Mouse (Mus musculus) heart, embryonic 11.5 days (tissue): ENCODE measurements around the gene Cbarp. TPM values are rescaled to one million over a fixed set of nuclear protein-coding genes. Genes with fewer than 3 reads are reported as not detected.

Experiments
- ATAC-seq: fragments of 200-750 bp; cut with Nextera tagmentation; replicated peaks from 2 replicates; pipeline ENCODE4 v1.8.0; 2017; ENCODE audit warnings: moderate library complexity; ENCODE audit not compliant: insufficient number of reproducible peaks, low FRiP score, low TSS enrichment
- H3K27ac ChIP-seq: fragments of 300-500 bp; sonication (generic); 2 replicates; pipeline ENCODE4 v1.5.1; 2014; ENCODE audit warnings: mild to moderate bottlenecking, low read depth, low read length
- H3K27me3 ChIP-seq: fragments of 300-500 bp; sonication (generic); 2 replicates; pipeline ENCODE4 v1.6.1; 2014; ENCODE audit warnings: mild to moderate bottlenecking, low read length, mixed read lengths; ENCODE audit not compliant: control insufficient read depth, insufficient read depth
- H3K36me3 ChIP-seq: fragments of 300-500 bp; sonication (generic); 2 replicates; pipeline ENCODE4 v1.6.1; 2014; ENCODE audit warnings: mild to moderate bottlenecking, low read length, moderate library complexity, mixed read lengths; ENCODE audit not compliant: control insufficient read depth, insufficient read depth
- H3K4me1 ChIP-seq: fragments of 300-500 bp; sonication (generic); 2 replicates; pipeline ENCODE4 v1.6.1; 2014; ENCODE audit warnings: low read length; ENCODE audit not compliant: control insufficient read depth, insufficient read depth
- H3K4me2 ChIP-seq: fragments of 300-500 bp; sonication (generic); 2 replicates; pipeline ENCODE4 v1.6.1; 2014; ENCODE audit warnings: mild to moderate bottlenecking, moderate library complexity
- H3K4me3 ChIP-seq: fragments of 300-500 bp; sonication (generic); 2 replicates; pipeline ENCODE4 v1.5.1; 2014; ENCODE audit warnings: low read depth, low read length
- H3K9ac ChIP-seq: fragments of 300-500 bp; sonication (generic); 2 replicates; pipeline ENCODE4 v1.6.1; 2014; ENCODE audit warnings: mild to moderate bottlenecking, low read depth, low read length, moderate library complexity
- H3K9me3 ChIP-seq: fragments of 300-500 bp; sonication (generic); replicated peaks from 2 replicates; pipeline ENCODE4 v1.6.1; 2016; ENCODE audit warnings: low read length; ENCODE audit not compliant: control insufficient read depth
- WGBS: fragments of 180-500 bp; shearing (Covaris S2); extraction: QIAGEN DNeasy Blood & Tissue Kit; methylation state at CpG from one replicate; pipeline ENCODE4 v1.1.7; 2014; ENCODE audit not compliant: insufficient replicate concordance; 5-methylcytosine and 5-hydroxymethylcytosine counted together
- polyA plus RNA-seq: library from polyadenylated mRNA; unstranded; fragments of >200 nt; fragmentation: Nextera tagmentation; extraction: Ambion mirVana; gene quantifications from 2 replicates; pipeline ENCODE4 v1.2.1, GENCODE M21; 2014

Gene Cbarp
- polyA plus RNA-seq, 1 experiment from 2014 or later = 2.7 TPM

DNA sequence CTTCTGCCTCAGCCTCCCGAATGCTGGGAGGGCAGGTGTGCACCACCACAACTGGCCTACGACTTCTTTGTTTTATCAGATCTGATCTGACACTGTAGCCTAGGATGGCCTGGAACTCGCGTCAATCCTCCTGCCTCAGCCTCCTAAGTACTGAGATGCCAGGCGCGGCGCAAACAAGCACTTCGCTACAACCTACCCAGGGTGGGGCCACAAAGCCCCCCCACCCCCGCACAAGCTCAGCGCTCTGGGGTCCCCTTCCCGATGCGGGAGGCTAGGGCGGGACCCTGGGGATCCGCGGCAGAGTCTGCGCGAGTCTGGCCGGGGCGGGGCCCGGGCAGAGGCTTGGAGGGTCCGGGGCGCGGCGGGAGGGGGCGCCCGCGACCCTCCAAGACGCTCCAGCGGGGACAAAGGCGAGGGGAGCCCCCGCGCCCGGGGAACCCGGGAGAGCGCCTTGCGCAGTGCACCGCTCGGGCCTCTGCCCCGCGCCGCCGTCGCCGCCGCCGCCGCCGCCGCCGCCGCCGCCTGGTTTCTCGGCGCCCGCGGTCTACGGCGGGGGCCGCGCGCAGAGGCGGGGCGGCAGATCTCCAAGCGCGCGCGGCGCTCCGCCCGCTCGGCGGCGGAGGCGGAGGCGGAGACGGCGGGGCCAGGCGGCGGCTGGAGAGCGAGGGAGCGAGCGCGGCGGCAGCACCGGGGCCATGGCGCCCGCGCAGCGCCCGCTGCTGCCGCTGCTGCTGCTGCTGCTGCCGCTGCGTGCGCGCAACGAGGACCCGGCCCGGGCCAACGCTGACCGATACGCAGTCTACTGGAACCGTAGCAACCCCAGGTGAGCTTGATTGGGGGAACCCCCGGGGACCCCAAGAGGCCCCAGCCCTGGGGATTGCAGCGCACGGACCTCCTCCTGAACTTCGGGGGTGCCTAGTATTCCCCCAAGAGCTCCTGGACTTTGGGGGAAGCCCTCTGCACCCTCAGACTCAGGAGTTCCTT lies 38.7 kb upstream of the Cbarp start, which contains the start of gene Efna2:
Efna2 (plus strand) TSS at position 415 of the 984 bp plus-strand sequence.
- peak within 1 kb of the TSS; percentile 78 for H3K4me2 ChIP-seq
- H3K9me3 ChIP-seq = no peaks in the 10 kb centered on the region
- H3K27ac ChIP-seq = no peak within 1 kb of the TSS
- no peaks in the 10 kb centered on the region for H3K36me3 ChIP-seq
- 1% methylated on average over 66 of the region's 106 CpGs for WGBS
- H3K4me3 ChIP-seq = peak within 1 kb of the TSS; percentile 71
- H3K4me1 ChIP-seq = peaks cover 16% of the 10 kb centered on the region
- H3K27me3 ChIP-seq = no peaks in the 10 kb centered on the region
- peak; percentile 31 for ATAC-seq
- peak within 1 kb of the TSS; percentile 85 for H3K9ac ChIP-seq

DNA sequence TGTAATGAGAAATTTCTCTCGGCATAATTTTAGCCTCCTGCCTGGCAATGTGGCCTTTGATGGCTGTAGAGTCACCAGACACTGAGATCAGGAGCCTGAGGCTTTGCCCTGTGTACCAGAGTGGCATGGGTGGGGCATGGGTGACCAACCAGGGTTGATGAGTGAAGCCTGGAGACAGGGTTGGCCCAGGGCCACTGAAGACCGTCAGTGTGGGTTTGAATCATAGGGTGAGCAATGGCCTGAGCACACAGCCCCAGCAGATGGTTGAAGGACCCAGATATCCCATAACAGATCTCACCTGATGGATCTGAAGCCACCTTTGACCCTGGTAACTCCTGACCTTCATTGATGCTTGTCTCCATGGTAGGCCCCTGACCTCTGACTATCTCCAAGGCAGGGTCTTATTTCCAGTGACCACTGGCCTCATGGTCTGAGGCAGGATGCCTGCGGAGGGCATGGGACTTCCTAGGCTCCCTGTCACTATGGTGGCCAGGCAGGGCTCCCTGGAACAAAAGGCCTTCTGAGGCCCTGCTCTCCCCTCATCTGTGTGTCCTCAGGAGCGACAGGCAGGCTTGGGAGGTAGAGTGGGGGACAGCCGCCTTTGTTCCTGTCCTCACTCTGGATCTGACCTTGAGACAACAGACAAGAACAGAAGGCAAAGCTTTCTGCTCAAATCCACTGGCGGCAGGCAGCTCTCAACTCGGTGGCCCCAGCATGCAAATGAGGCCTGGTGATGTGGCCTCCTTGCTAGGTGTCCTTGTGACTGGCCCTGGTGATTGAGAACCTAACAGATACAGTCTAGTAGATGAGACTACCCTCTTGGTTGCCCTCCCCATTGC lies 37.0 kb upstream of the Cbarp start:
- Histone ChIP-seq H3K4me2 (no peak overlapping the region), H3K27ac (peak overlapping the region; percentile 29; the same call in 1 of the 2 replicates), H3K9ac (peak overlapping the region; percentile 8; the same call in 1 of the 2 replicates), H3K36me3 (no peaks in the 10 kb centered on the region), H3K27me3 (no peaks in the 10 kb centered on the region), H3K4me3 (no peak overlapping the region), H3K9me3 (no peaks in the 10 kb centered on the region), H3K4me1 (peaks cover 16% of the 10 kb centered on the region)
- 62% methylated on average over 7 of the region's 7 CpGs for WGBS
- ATAC-seq = no peak

DNA sequence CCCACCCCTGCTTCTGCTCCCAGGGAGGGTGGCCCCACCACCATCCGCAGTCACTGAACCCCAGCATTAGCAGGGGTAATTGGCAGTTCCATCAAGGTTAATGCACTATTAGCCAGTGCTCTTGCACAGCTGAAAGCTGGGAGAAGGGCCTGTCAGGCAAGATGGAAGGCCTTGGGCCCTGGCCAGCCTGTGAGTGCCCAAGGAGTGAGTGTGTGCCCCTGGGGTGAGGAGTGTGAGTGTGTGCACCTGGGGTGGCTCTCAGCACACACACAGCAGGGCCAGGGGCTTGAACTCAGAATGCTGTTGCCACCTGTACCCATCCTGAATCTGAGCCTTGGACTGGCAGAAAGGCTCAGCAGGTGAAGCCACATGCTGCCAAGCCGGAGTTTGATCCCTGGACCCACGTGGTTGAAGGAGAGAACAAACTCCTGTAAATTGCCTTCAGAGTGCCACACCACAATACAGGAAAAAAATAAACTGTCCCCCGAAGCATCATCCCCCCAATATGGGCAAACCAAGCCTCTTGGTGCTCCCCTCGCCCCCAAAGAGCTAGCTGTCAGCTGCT lies 35.7 kb upstream of the Cbarp start:
- no peak overlapping the region for H3K9ac ChIP-seq
- no peak overlapping the region for H3K4me2 ChIP-seq
- H3K36me3 ChIP-seq = peaks cover 7% of the 10 kb centered on the region
- ATAC-seq = no peak
- no peak overlapping the region for H3K27ac ChIP-seq
- no peaks in the 10 kb centered on the region for H3K27me3 ChIP-seq
- H3K9me3 ChIP-seq = no peaks in the 10 kb centered on the region
- peaks cover 20% of the 10 kb centered on the region for H3K4me1 ChIP-seq
- WGBS = 83% methylated on average over 5 of the region's 5 CpGs
- no peak overlapping the region for H3K4me3 ChIP-seq

DNA sequence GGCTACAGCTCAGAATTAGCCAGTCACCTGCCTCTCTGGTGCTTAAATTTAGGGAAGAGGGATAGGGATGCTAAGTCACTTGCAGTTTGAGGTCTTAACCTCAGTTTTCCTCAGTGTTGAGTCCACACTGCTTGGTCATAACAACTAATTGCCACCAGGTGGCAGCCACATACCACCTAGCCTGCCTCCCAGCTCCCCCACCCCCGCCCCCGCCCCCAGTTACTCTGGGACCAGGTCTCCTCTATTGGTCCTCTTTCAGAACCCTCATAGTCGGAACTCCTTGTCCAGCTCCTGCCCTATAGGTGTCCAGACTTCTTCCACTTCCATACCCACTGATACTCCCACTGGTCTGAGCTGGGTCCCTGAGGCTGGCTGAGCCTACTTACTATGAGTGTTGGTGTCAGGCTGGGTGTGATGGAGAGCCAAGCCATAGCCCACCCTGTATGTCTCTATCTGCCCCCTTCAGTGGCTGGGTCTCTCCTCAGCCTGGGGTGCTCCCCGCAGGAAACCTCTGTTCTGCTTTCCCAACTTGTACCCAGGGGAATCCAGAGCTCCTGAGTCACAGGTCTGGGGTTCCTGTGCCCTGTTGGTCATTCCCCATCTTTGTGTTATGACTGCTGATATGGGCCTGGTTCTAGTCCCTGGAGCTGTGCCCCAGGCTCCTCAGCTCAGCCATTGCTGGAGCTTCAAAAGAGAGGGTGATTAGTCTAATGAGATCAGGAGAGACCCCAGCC lies 35.1 kb upstream of the Cbarp start:
- Histone ChIP-seq H3K4me1 (peaks cover 19% of the 10 kb centered on the region), H3K27me3 (no peaks in the 10 kb centered on the region), H3K4me2 (no peak overlapping the region), H3K9me3 (no peaks in the 10 kb centered on the region), H3K27ac (no peak overlapping the region), H3K9ac (no peak overlapping the region), H3K4me3 (no peak overlapping the region), H3K36me3 (peaks cover 10% of the 10 kb centered on the region)
- WGBS = 19% methylated on average over 4 of the region's 4 CpGs
- ATAC-seq = no peak

GRCm38 (mm10) chr10:80174705-80175104 lies 34.1 kb upstream of the Cbarp start:
- ATAC-seq = no peak
- Histone ChIP-seq H3K27me3 (no peaks in the 10 kb centered on the region), H3K4me1 (peaks cover 9% of the 10 kb centered on the region), H3K9ac (no peak overlapping the region), H3K27ac (peak overlapping the region; percentile 10; the same call in 1 of the 2 replicates), H3K4me2 (no peak overlapping the region), H3K36me3 (peaks cover 20% of the 10 kb centered on the region), H3K4me3 (no peak overlapping the region; the same call in 1 of the 2 replicates), H3K9me3 (no peaks in the 10 kb centered on the region)
- WGBS = 39% methylated on average over 2 of the region's 2 CpGs

GRCm38 (mm10) chr10:80173955-80174640 lies 33.5 kb upstream of the Cbarp start:
- Histone ChIP-seq H3K4me1 (peaks cover 13% of the 10 kb centered on the region), H3K9me3 (no peaks in the 10 kb centered on the region), H3K4me3 (no peak overlapping the region), H3K27ac (no peak overlapping the region), H3K36me3 (peaks cover 20% of the 10 kb centered on the region), H3K9ac (no peak overlapping the region), H3K27me3 (no peaks in the 10 kb centered on the region), H3K4me2 (no peak overlapping the region)
- no peak for ATAC-seq
- WGBS = 79% methylated on average over 10 of the region's 10 CpGs

- peak overlapping the region; percentile 65 for H3K4me3 ChIP-seq
- peak overlapping the region; percentile 72 for H3K4me2 ChIP-seq
- no peak for ATAC-seq
- peak overlapping the region; percentile 80 for H3K9ac ChIP-seq
- 0 out of 2 replicates have a peak overlapping the region, but pooled peaks have one; percentile 80 for H3K27ac ChIP-seq
- H3K4me1 ChIP-seq = peaks cover 18% of the 10 kb centered on the region
- no peaks in the 10 kb centered on the region for H3K27me3 ChIP-seq
- peaks cover 20% of the 10 kb centered on the region for H3K36me3 ChIP-seq
- WGBS = 6% methylated on average over 11 of the region's 11 CpGs
- no peaks in the 10 kb centered on the region for H3K9me3 ChIP-seq
These were observed 32.7 kb upstream of the Cbarp start for GRCm38 (mm10) chr10:80173358-80173757.
